Mouse (Mus musculus): Measurements from ENCODE around the gene Olfr482. TPM values are rescaled to one million over a fixed set of nuclear protein-coding genes. Genes with fewer than 3 reads are reported as not detected.

Gene Olfr482
- not detected in 2 replicates for polyA plus RNA-seq (2014; fragmentation: Nextera tagmentation; extraction: Ambion mirVana)

DNA sequence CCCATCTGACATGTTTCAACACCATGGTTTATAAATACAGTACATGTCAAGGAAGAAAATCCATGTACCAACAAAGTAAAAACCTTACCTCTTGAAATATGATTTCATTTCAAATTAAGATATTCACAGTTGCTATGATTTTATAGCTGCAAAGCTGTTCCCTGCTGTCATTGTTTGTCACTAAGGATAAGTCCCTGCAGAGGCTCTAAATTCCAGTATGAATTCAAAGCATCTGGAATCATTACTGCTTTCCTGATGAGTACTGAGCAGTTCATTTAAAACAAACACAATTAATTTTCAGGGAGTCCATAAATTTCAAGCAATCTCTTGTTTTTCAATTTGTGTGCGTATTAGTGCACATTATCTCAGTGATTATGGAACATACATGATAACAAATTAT is at the start of gene Olfr482:
Gene Olfr482 (minus strand): TSS at position 101 of the 400 bp plus-strand sequence.
- no peak within 1 kb of the TSS for H3K9ac ChIP-seq (ENCODE audit: low read length)
- no peak within 1 kb of the TSS for H3K4me2 ChIP-seq (ENCODE audit: low read depth)
- H3K9me3 ChIP-seq (ENCODE audit: control insufficient read depth, low read length): no peaks in the 10 kb centered on the region
- no peak within 1 kb of the TSS for H3K4me3 ChIP-seq (ENCODE audit: low read depth, low read length)
- 88% methylated on average over 1 of the region's 1 CpGs for WGBS
- no peaks in the 10 kb centered on the region for H3K36me3 ChIP-seq (ENCODE audit: control insufficient read depth, insufficient read depth, low read length)
- H3K27me3 ChIP-seq (ENCODE audit: control insufficient read depth, insufficient read depth, low read length): no peaks in the 10 kb centered on the region
- no peak for ATAC-seq (ENCODE audit: insufficient read depth, low FRiP score, low TSS enrichment)
- no peak within 1 kb of the TSS for H3K27ac ChIP-seq (ENCODE audit: low read depth, low read length)
- no peak for DNase-seq (ENCODE audit: low spot score)
- no peaks in the 10 kb centered on the region for H3K4me1 ChIP-seq (ENCODE audit: control insufficient read depth, insufficient read depth, low read length)

DNA sequence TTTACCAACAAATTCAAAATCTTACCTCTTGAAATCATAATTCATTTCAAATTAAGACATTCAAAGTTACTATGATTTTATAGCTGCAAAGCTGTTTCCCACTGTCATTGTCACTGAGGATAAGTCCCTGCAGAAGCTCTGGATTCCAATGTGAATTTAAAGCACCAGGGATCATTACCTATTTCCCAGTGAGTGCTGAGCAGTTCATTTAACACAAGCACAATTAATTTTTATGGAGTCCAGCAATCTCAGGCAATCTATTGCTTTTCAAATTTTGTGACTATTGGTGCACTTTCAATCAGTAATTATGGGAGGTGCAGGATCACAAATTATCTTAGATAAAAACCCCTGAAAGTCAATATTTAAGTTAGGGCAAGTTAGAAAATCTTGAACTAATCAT is 30.0 kb upstream of the Olfr482 start, which contains the start of gene Olfr484:
Gene Olfr484 (minus strand): TSS at position 101 of the 400 bp plus-strand sequence.
- no peak for ATAC-seq (ENCODE audit: insufficient read depth, low FRiP score, low TSS enrichment)
- Histone ChIP-seq H3K4me3 (ENCODE audit: low read depth, low read length) (no peak within 1 kb of the TSS), H3K4me1 (ENCODE audit: control insufficient read depth, insufficient read depth, low read length) (no peaks in the 10 kb centered on the region), H3K36me3 (ENCODE audit: control insufficient read depth, insufficient read depth, low read length) (no peaks in the 10 kb centered on the region), H3K27ac (ENCODE audit: low read depth, low read length) (no peak within 1 kb of the TSS), H3K9me3 (ENCODE audit: control insufficient read depth, low read length) (no peaks in the 10 kb centered on the region), H3K27me3 (ENCODE audit: control insufficient read depth, insufficient read depth, low read length) (no peaks in the 10 kb centered on the region), H3K4me2 (ENCODE audit: low read depth) (no peak within 1 kb of the TSS), H3K9ac (ENCODE audit: low read length) (no peak within 1 kb of the TSS)
- no peak for DNase-seq (ENCODE audit: low spot score)

DNA sequence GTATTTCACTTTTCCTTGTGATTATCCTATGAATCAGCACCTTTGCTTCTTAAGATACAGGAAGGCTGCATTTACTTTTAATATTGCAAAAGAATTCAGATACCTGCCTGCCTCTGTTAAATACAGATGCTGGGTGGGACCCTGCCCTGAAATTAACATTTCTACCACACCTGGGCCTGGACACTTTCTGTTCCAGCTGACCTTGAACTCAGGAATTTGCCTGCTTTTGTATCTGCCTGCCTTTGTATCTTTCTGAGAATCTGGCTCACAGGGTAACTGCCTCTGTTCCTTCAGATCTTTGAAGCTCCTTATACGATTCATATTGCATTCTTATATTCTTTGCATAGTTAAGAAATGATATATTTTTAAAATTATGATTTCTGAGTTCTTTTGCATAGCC is 24.0 kb upstream of the Olfr482 start:
- Histone ChIP-seq H3K27ac (ENCODE audit: low read depth, low read length) (no peak overlapping the region), H3K4me1 (ENCODE audit: control insufficient read depth, insufficient read depth, low read length) (no peaks in the 10 kb centered on the region), H3K27me3 (ENCODE audit: control insufficient read depth, insufficient read depth, low read length) (no peaks in the 10 kb centered on the region), H3K9ac (ENCODE audit: low read length) (no peak overlapping the region), H3K36me3 (ENCODE audit: control insufficient read depth, insufficient read depth, low read length) (no peaks in the 10 kb centered on the region), H3K4me2 (ENCODE audit: low read depth) (no peak overlapping the region), H3K9me3 (ENCODE audit: control insufficient read depth, low read length) (no peaks in the 10 kb centered on the region), H3K4me3 (ENCODE audit: low read depth, low read length) (no peak overlapping the region)
- DNase-seq (ENCODE audit: low spot score) (no peak), ATAC-seq (ENCODE audit: insufficient read depth, low FRiP score, low TSS enrichment) (no peak)
- WGBS: 78% methylated on average over 1 of the region's 1 CpGs

DNA sequence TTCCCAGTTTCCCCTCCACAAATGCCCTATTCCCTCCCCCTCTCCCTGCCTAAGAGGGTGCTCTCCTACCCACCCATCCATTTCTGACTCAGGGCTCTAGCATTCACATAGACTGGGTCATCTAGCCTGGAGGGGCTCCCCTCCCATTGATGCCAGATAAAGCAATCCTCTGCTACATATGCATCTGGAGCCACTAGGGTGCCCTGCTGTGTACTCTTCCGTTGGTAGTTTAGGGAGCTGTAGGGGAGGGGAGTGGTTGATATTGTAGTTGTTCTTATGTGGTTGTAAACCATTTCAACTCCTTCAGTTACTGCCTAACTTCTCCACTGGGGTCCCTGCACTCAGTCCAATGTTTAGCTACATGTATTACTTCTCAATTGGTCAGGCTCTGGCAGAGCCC is 23.3 kb upstream of the Olfr482 start:
- DNase-seq (ENCODE audit: low spot score) (no peak), ATAC-seq (ENCODE audit: insufficient read depth, low FRiP score, low TSS enrichment) (no peak)
- no peaks in the 10 kb centered on the region for H3K36me3 ChIP-seq (ENCODE audit: control insufficient read depth, insufficient read depth, low read length)
- 0% methylated on average over 1 of the region's 1 CpGs for WGBS
- no peak overlapping the region for H3K9ac ChIP-seq (ENCODE audit: low read length)
- H3K4me3 ChIP-seq (ENCODE audit: low read depth, low read length): no peak overlapping the region
- no peak overlapping the region for H3K4me2 ChIP-seq (ENCODE audit: low read depth)
- H3K9me3 ChIP-seq (ENCODE audit: control insufficient read depth, low read length): no peaks in the 10 kb centered on the region
- no peaks in the 10 kb centered on the region for H3K4me1 ChIP-seq (ENCODE audit: control insufficient read depth, insufficient read depth, low read length)
- H3K27ac ChIP-seq (ENCODE audit: low read depth, low read length): no peak overlapping the region
- no peaks in the 10 kb centered on the region for H3K27me3 ChIP-seq (ENCODE audit: control insufficient read depth, insufficient read depth, low read length)

DNA sequence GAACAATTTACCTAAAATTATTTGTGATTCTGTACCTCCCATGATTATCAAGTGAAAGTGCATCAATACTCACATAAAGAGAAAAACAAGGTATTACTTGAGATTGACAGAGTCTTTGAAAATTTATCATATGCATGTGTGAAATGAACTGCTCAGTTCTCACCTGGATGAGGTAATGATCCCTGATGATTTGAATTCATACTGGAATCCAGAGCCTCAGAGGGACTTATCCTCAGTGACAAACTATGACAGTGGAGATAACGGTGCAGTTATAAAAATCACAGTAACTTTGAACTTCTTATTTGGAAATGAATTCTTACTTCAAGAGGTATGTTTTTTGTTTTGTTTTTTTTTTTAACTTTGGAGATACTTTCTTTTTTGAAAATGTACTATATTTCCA is 3.2 kb upstream of the Olfr482 start, which contains the start of gene Olfr483:
Gene Olfr483 (plus strand): TSS at position 301 of the 400 bp plus-strand sequence.
- no peak for DNase-seq (ENCODE audit: low spot score)

DNA sequence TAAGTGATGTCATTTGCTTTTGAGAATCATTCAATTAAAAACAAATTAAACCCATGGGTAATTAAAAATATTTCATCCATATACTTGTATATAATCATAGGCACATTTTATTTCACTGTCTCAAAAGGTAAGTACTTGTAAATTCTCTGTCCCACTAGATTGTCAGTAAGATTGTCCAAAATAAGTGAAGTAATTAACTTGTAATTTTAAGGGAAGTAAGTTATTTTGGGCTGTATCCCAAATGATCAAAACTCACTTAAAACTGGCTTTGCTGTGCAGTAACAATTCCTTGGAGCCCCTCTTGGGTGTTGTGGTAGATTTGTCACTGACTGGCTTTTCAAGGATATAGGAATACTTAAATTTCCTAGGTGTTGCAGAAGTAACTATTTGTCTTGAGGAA is 17.8 kb downstream of the Olfr482 start, which contains the start of gene Olfr481:
Gene Olfr481 (plus strand): TSS at position 301 of the 400 bp plus-strand sequence.
- no peak within 1 kb of the TSS for H3K4me2 ChIP-seq (ENCODE audit: low read depth)
- DNase-seq (ENCODE audit: low spot score) (no peak), ATAC-seq (ENCODE audit: insufficient read depth, low FRiP score, low TSS enrichment) (no peak)
- no peaks in the 10 kb centered on the region for H3K9me3 ChIP-seq (ENCODE audit: control insufficient read depth, low read length)
- H3K9ac ChIP-seq (ENCODE audit: low read length): no peak within 1 kb of the TSS
- H3K4me1 ChIP-seq (ENCODE audit: control insufficient read depth, insufficient read depth, low read length): no peaks in the 10 kb centered on the region
- H3K27me3 ChIP-seq (ENCODE audit: control insufficient read depth, insufficient read depth, low read length): no peaks in the 10 kb centered on the region
- no peaks in the 10 kb centered on the region for H3K36me3 ChIP-seq (ENCODE audit: control insufficient read depth, insufficient read depth, low read length)
- H3K27ac ChIP-seq (ENCODE audit: low read depth, low read length): no peak within 1 kb of the TSS
- no peak within 1 kb of the TSS for H3K4me3 ChIP-seq (ENCODE audit: low read depth, low read length)

More for the DNA sequence above, 3.2 kb upstream of the Olfr482 start, which contains the start of gene Olfr483:
- H3K4me3 ChIP-seq (ENCODE audit: low read depth, low read length): no peak within 1 kb of the TSS
- H3K9me3 ChIP-seq (ENCODE audit: control insufficient read depth, low read length): no peaks in the 10 kb centered on the region
- H3K27me3 ChIP-seq (ENCODE audit: control insufficient read depth, insufficient read depth, low read length): no peaks in the 10 kb centered on the region
- H3K4me2 ChIP-seq (ENCODE audit: low read depth): no peak within 1 kb of the TSS
- ATAC-seq (ENCODE audit: insufficient read depth, low FRiP score, low TSS enrichment): no peak
- H3K4me1 ChIP-seq (ENCODE audit: control insufficient read depth, insufficient read depth, low read length): no peaks in the 10 kb centered on the region
- no peak within 1 kb of the TSS for H3K9ac ChIP-seq (ENCODE audit: low read length)
- no peaks in the 10 kb centered on the region for H3K36me3 ChIP-seq (ENCODE audit: control insufficient read depth, insufficient read depth, low read length)
- 88% methylated on average over 1 of the region's 1 CpGs for WGBS
- no peak within 1 kb of the TSS for H3K27ac ChIP-seq (ENCODE audit: low read depth, low read length)

DNA sequence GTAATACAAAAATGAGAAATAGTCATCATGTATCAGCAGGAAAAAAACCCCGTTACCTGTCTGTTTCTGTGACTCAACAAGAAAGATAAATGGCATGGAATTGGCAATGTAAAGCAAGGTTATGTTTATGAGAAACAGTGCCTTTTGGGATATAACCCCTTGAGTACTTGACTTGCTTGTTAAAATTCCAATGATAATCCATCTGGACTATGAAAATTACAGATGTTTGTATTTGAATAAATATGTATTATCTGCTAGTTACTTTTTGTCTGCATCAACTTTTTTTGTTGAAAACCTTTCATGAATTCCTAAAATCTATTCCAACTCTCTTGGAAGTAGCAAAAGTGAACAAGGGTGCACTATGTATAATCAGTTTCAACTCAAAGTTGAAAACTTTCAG is 30.1 kb downstream of the Olfr482 start, which contains the start of gene Olfr480:
Gene Olfr480 (minus strand): TSS at position 101 of the 400 bp plus-strand sequence.
- Histone ChIP-seq H3K36me3 (ENCODE audit: control insufficient read depth, insufficient read depth, low read length) (no peaks in the 10 kb centered on the region), H3K9ac (ENCODE audit: low read length) (no peak within 1 kb of the TSS), H3K9me3 (ENCODE audit: control insufficient read depth, low read length) (no peaks in the 10 kb centered on the region), H3K4me2 (ENCODE audit: low read depth) (no peak within 1 kb of the TSS), H3K27me3 (ENCODE audit: control insufficient read depth, insufficient read depth, low read length) (no peaks in the 10 kb centered on the region), H3K27ac (ENCODE audit: low read depth, low read length) (no peak within 1 kb of the TSS), H3K4me1 (ENCODE audit: control insufficient read depth, insufficient read depth, low read length) (no peaks in the 10 kb centered on the region), H3K4me3 (ENCODE audit: low read depth, low read length) (no peak within 1 kb of the TSS)
- ATAC-seq (ENCODE audit: insufficient read depth, low FRiP score, low TSS enrichment) (no peak), DNase-seq (ENCODE audit: low spot score) (no peak)
- 84% methylated on average over 1 of the region's 1 CpGs for WGBS

DNA sequence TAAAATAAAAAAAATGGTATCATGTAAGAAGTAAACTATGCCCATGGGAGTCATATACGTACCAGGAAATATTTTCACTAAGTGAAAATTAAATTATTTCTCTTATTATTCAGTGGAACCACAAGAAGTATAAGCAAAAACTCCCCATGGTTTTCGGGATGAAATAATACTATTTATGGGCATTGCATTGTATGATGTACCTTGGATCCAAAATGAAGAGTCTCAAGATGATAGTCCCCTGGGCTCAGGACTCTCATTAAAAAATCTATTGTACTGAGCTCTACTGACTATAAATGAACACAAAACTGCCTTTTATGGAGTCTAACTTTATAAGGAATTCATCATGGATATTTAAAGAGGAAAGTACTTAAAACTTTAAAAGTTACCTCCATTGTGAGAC is 47.0 kb downstream of the Olfr482 start, which contains the start of gene Olfr479:
Gene Olfr479 (plus strand): TSS at position 301 of the 400 bp plus-strand sequence.
- ATAC-seq (ENCODE audit: insufficient read depth, low FRiP score, low TSS enrichment): no peak
- Histone ChIP-seq H3K4me3 (ENCODE audit: low read depth, low read length) (no peak within 1 kb of the TSS), H3K4me2 (ENCODE audit: low read depth) (no peak within 1 kb of the TSS), H3K27me3 (ENCODE audit: control insufficient read depth, insufficient read depth, low read length) (no peaks in the 10 kb centered on the region), H3K4me1 (ENCODE audit: control insufficient read depth, insufficient read depth, low read length) (no peaks in the 10 kb centered on the region), H3K9me3 (ENCODE audit: control insufficient read depth, low read length) (no peaks in the 10 kb centered on the region), H3K36me3 (ENCODE audit: control insufficient read depth, insufficient read depth, low read length) (no peaks in the 10 kb centered on the region), H3K9ac (ENCODE audit: low read length) (no peak within 1 kb of the TSS), H3K27ac (ENCODE audit: low read depth, low read length) (no peak within 1 kb of the TSS)
- 89% methylated on average over 2 of the region's 2 CpGs for WGBS
- no peak for DNase-seq (ENCODE audit: low spot score)

All from neural tube, embryonic 11.5 days (tissue).